In genomic region chr15:82188481-82189240, GRCm38 (mm10) we compare ENCODE assay signal across 8 mouse cellular contexts. TPM values are rescaled to one million over a fixed set of nuclear protein-coding genes. Genes with fewer than 3 reads are reported as not detected.
DNase-seq lines count a peak whose midpoint lies in the region; ATAC-seq lines count a peak whose summit lies in the region.

No protein-coding gene starts in this region.

- H3K9me3 ChIP-seq in kidney, embryonic 15.5 days (replicated peaks), result no peaks in the 10 kb centered on the region

- H3K4me3 ChIP-seq in kidney, embryonic 15.5 days (replicated peaks), result no peak overlapping the region

- 97% methylated on average over 10 of the region's 10 CpGs for WGBS in kidney, embryonic 15.5 days

- no peak overlapping the region for H3K4me2 ChIP-seq in kidney, embryonic 15.5 days

- no peak overlapping the region for H3K9ac ChIP-seq in kidney, embryonic 15.5 days

- DNase-seq in kidney, adult 9 months, result peak; percentile 70
- DNase-seq in CD4-positive helper T cell, adult 2 months (ENCODE audit: low read depth, low spot score), result peak; percentile 59
- DNase-seq in MN1 (ENCODE audit: low spot score), result peak; percentile 73
- peak; percentile 58 for DNase-seq in heart, postnatal 4 days
- DNase-seq in retina, postnatal 1 day, result peak; percentile 60
- no peak for DNase-seq in left cerebral cortex, postnatal 14 days (ENCODE audit: low spot score in 2 of 2)
- DNase-seq in cerebellum, adult 11-12 months, result no peak

- peaks cover 23% of the 10 kb centered on the region for H3K4me1 ChIP-seq in kidney, embryonic 15.5 days

- intact Hi-C loops in left cerebral cortex, postnatal 14 days (cut with DNase I), result no loop called here

- no peak for ATAC-seq in kidney, embryonic 15.5 days (replicated peaks; ENCODE audit: low FRiP score)

- H3K36me3 ChIP-seq in kidney, embryonic 15.5 days, result peaks cover 92% of the 10 kb centered on the region

- no peak overlapping the region for H3K27ac ChIP-seq in kidney, embryonic 15.5 days

- no peaks in the 10 kb centered on the region for H3K27me3 ChIP-seq in kidney, embryonic 15.5 days

RNA-seq across cellular contexts. Expression of gene Shisa8, which starts 24.0 kb away (rescaled TPM):
- 0.44 and 0.45 TPM in 2 replicates for polyA plus RNA-seq in kidney, embryonic 15.5 days (2015; fragmentation: Nextera tagmentation; extraction: Ambion mirVana)
- total RNA-seq in heart, postnatal 4 days (2021), result under 1 TPM; 0.52 to 0.95 TPM
- total RNA-seq in left cerebral cortex, postnatal 14 days (2021), result 1 to 10 TPM; 4.1 to 4.7 TPM

RNA-seq across cellular contexts. Expression of gene Tnfrsf13c, which starts 35.5 kb away (rescaled TPM):
- polyA plus RNA-seq in kidney, embryonic 15.5 days (2015; fragmentation: Nextera tagmentation; extraction: Ambion mirVana), result 0.10 TPM in 1 of 2 replicates, not detected in the other
- total RNA-seq in heart, postnatal 4 days (2021), result under 1 TPM; 0.36 to 0.41 TPM
- total RNA-seq in left cerebral cortex, postnatal 14 days (2021), result under 1 TPM; 0.27 to 0.35 TPM

RNA-seq across cellular contexts. Expression of gene Srebf2, which starts 41.7 kb away (rescaled TPM):
- polyA plus RNA-seq in kidney, embryonic 15.5 days (2015; fragmentation: Nextera tagmentation; extraction: Ambion mirVana), result 126 and 147 TPM in 2 replicates
- total RNA-seq in heart, postnatal 4 days (2021), result 10 to 100 TPM; 79.0 to 84.5 TPM
- 100 to 1,000 TPM; 173 to 195 TPM for total RNA-seq in left cerebral cortex, postnatal 14 days (2021)

RNA-seq across cellular contexts. Expression of gene Cenpm, which starts 55.9 kb away (rescaled TPM):
- polyA plus RNA-seq in kidney, embryonic 15.5 days (2015; fragmentation: Nextera tagmentation; extraction: Ambion mirVana), result 78.8 and 84.2 TPM in 2 replicates
- 10 to 100 TPM; 23.8 to 24.7 TPM for total RNA-seq in heart, postnatal 4 days (2021)
- 1 to 10 TPM; 3.3 to 5.0 TPM for total RNA-seq in left cerebral cortex, postnatal 14 days (2021)

Comparison
In these comparisons a context has a peak if more than half of its experiments do, and no peak if none do; other contexts are left out.
1. DNase-seq: peak in kidney, adult 9 months (single experiment), CD4-positive helper T cell, adult 2 months (single experiment), MN1 (single experiment), heart, postnatal 4 days (single experiment) and retina, postnatal 1 day (single experiment); none in left cerebral cortex, postnatal 14 days (0 of 2) and cerebellum, adult 11-12 months (single experiment).